22 mouse cellular contexts compared by ENCODE assay signal in the genomic region with DNA sequence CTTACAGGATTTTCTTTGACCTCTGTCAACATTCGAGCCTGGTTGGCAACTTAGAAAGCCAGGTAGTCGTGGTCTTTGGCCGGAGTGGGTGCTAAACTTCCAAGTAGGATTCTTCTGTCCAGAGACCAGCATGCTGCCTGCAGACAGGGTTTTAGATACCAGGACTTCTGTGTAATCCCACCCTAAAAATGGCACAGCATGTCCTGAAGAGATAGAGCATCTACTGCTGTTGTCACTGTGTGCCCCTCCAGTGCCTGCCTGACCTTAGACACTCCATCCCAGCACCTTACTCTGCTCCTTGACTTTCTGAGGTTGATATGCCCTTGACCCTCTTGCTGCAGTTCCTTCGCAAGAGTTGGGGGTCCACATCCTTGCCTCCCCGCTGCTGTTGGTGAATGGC.
DNase-seq lines count a peak whose midpoint lies in the region; ATAC-seq and TF ChIP-seq lines count a peak whose summit lies in the region.
"Had no signal": no experiment of that assay in that cellular context is flagged by ENCODE, and none has a peak within 500 bp of the region (broad histone marks: within the 10 kb centered on the region; RNA-seq: fewer than 3 reads in every experiment).

No protein-coding gene starts in this region.

- DNase-seq in heart, adult 11 months: peak; percentile 62
- DNase-seq in heart, postnatal 14 days: no peak
- peak; percentile 81 for DNase-seq in midbrain, embryonic 11.5 days (ENCODE audit: low spot score, missing footprints)
- no peak for DNase-seq in midbrain, postnatal 0 days (ENCODE audit: low spot score)
- DNase-seq in limb, embryonic 10.5 days (ENCODE audit: low spot score): no peak
- DNase-seq in layer of hippocampus, postnatal 25 days (ENCODE audit: extremely low spot score in 1 of 2, low spot score in 1 of 2): no peak
- DNase-seq: adrenal gland, adult 2 months; adrenal gland, postnatal 10 days; adrenal gland, postnatal 25 days; cerebellum, adult 11 months; cerebellum, adult 18-20 months; cerebellum, adult 8-10 months; cerebellum, adult 9-11 months; cerebellum, postnatal 14 days; cerebellum, postnatal 36 days; embryo, embryonic 11 days; forebrain, postnatal 0 days had no signal

- H3K4me3 ChIP-seq in megakaryocyte, embryonic 14.5 days (replicated peaks): peak overlapping the region; percentile 50
- H3K4me3 ChIP-seq in midbrain, embryonic 11.5 days (ENCODE audit: low read depth, low read length): no peak overlapping the region
- H3K4me3 ChIP-seq in midbrain, postnatal 0 days (ENCODE audit: low read depth, low read length): no peak overlapping the region
- H3K4me3 ChIP-seq in limb, embryonic 10.5 days: no peak overlapping the region
- H3K4me3 ChIP-seq: embryonic facial prominence, embryonic 12.5 days; forebrain, embryonic 12.5 days had no signal

- peaks cover 5% of the 10 kb centered on the region for H3K27me3 ChIP-seq in megakaryocyte, embryonic 14.5 days (replicated peaks)
- no peaks in the 10 kb centered on the region for H3K27me3 ChIP-seq in midbrain, embryonic 11.5 days (ENCODE audit: control insufficient read depth, insufficient read depth, low read length)
- H3K27me3 ChIP-seq in midbrain, postnatal 0 days (ENCODE audit: insufficient read depth, low read length): no peaks in the 10 kb centered on the region
- H3K27me3 ChIP-seq in limb, embryonic 10.5 days (ENCODE audit: low read depth, poor library complexity, severe bottlenecking): no peaks in the 10 kb centered on the region
- H3K27me3 ChIP-seq: embryonic facial prominence, embryonic 12.5 days; forebrain, embryonic 12.5 days had no signal

- intact Hi-C loops in heart, postnatal 14 days (cut with DNase I): no loop called here

- WGBS in midbrain, embryonic 11.5 days: 89% methylated on average over 5 of the region's 5 CpGs
- WGBS in midbrain, postnatal 0 days: 90% methylated on average over 5 of the region's 5 CpGs
- 91% methylated on average over 5 of the region's 5 CpGs for WGBS in limb, embryonic 10.5 days

- no peaks in the 10 kb centered on the region for H3K9me3 ChIP-seq in megakaryocyte, embryonic 14.5 days
- H3K9me3 ChIP-seq in midbrain, embryonic 11.5 days (ENCODE audit: control insufficient read depth, low read length): no peaks in the 10 kb centered on the region
- no peaks in the 10 kb centered on the region for H3K9me3 ChIP-seq in midbrain, postnatal 0 days (ENCODE audit: low read length)
- H3K9me3 ChIP-seq in limb, embryonic 10.5 days (replicated peaks): no peaks in the 10 kb centered on the region
- H3K9me3 ChIP-seq: embryonic facial prominence, embryonic 12.5 days; forebrain, embryonic 12.5 days had no signal

- H3K9ac ChIP-seq in midbrain, embryonic 11.5 days (ENCODE audit: low read length): no peak overlapping the region
- H3K9ac ChIP-seq in midbrain, postnatal 0 days (replicated peaks; ENCODE audit: low read length, poor library complexity, severe bottlenecking): no peak overlapping the region
- H3K9ac ChIP-seq: embryonic facial prominence, embryonic 12.5 days; forebrain, embryonic 12.5 days; forebrain, postnatal 0 days had no signal

- no peak for ATAC-seq in megakaryocyte, adult 5-6 weeks (ENCODE audit: poor library complexity, severe bottlenecking)
- no peak for ATAC-seq in midbrain, embryonic 11.5 days (ENCODE audit: low FRiP score)
- ATAC-seq in midbrain, postnatal 0 days (ENCODE audit: low FRiP score): no peak
- ATAC-seq: forebrain, embryonic 14.5 days; forebrain, postnatal 0 days had no signal

- no peaks in the 10 kb centered on the region for H3K36me3 ChIP-seq in megakaryocyte, embryonic 14.5 days (replicated peaks; ENCODE audit: low read length)
- H3K36me3 ChIP-seq in midbrain, embryonic 11.5 days (ENCODE audit: control insufficient read depth, insufficient read depth, low read length): no peaks in the 10 kb centered on the region
- no peaks in the 10 kb centered on the region for H3K36me3 ChIP-seq in midbrain, postnatal 0 days (ENCODE audit: insufficient read depth, low read length)
- peaks cover 3% of the 10 kb centered on the region; the same call in 1 of the 2 replicates for H3K36me3 ChIP-seq in limb, embryonic 10.5 days
- H3K36me3 ChIP-seq: embryonic facial prominence, embryonic 12.5 days; forebrain, embryonic 12.5 days had no signal

- H3K4me2 ChIP-seq in midbrain, embryonic 11.5 days: no peak overlapping the region
- H3K4me2 ChIP-seq in midbrain, postnatal 0 days (ENCODE audit: low read depth, low read length, poor library complexity, severe bottlenecking): no peak overlapping the region
- H3K4me2 ChIP-seq: embryonic facial prominence, embryonic 12.5 days; forebrain, embryonic 12.5 days had no signal

- H3K27ac ChIP-seq in midbrain, embryonic 11.5 days (ENCODE audit: low read depth, low read length): no peak overlapping the region
- no peak overlapping the region for H3K27ac ChIP-seq in midbrain, postnatal 0 days (ENCODE audit: low read depth, low read length)
- peak overlapping the region; percentile 14; the same call in 1 of the 2 replicates for H3K27ac ChIP-seq in limb, embryonic 10.5 days
- H3K27ac ChIP-seq: embryonic facial prominence, embryonic 12.5 days; forebrain, embryonic 12.5 days had no signal

- peaks cover 6% of the 10 kb centered on the region for H3K4me1 ChIP-seq in megakaryocyte, embryonic 14.5 days
- peaks cover 16% of the 10 kb centered on the region for H3K4me1 ChIP-seq in midbrain, embryonic 11.5 days (ENCODE audit: control insufficient read depth, insufficient read depth, low read length)
- H3K4me1 ChIP-seq in midbrain, postnatal 0 days (ENCODE audit: insufficient read depth, low read length): no peaks in the 10 kb centered on the region; the same call in 1 of the 2 replicates
- H3K4me1 ChIP-seq in limb, embryonic 10.5 days: peaks cover 29% of the 10 kb centered on the region

- no peak for TF ChIP-seq CTCF in midbrain, postnatal 0 days (IDR thresholded peaks at IDR 0.05)

Comparison
In these comparisons a context has a peak if more than half of its experiments do, and no peak if none do; other contexts are left out.
1. DNase-seq: peak in heart, adult 11 months (single experiment) and midbrain, embryonic 11.5 days (single experiment); none in heart, postnatal 14 days (0 of 2), midbrain, postnatal 0 days (single experiment), limb, embryonic 10.5 days (single experiment) and layer of hippocampus, postnatal 25 days (0 of 2).